In genomic region chr15:95275553-95275952, GRCm38 (mm10) we compare ENCODE assay signal across 26 mouse cellular contexts.
"Had no signal": no experiment of that assay in that cellular context is flagged by ENCODE, and none has a peak within 500 bp of the region (broad histone marks: within the 10 kb centered on the region; RNA-seq: fewer than 3 reads in every experiment).

No protein-coding gene starts in this region.

- H3K9me3 ChIP-seq: heart, embryonic 13.5 days; heart, embryonic 15.5 days; hindbrain, embryonic 10.5 days; hindbrain, embryonic 12.5 days; intestine, embryonic 15.5 days; limb, embryonic 10.5 days; limb, embryonic 12.5 days had no signal

- H3K27me3 ChIP-seq: heart, embryonic 13.5 days; heart, embryonic 15.5 days; hindbrain, embryonic 12.5 days; intestine, embryonic 15.5 days; limb, embryonic 12.5 days had no signal

- H3K4me1 ChIP-seq: heart, embryonic 13.5 days; heart, embryonic 15.5 days; hindbrain, embryonic 10.5 days; hindbrain, embryonic 12.5 days; intestine, embryonic 15.5 days had no signal

- ATAC-seq: hindbrain, embryonic 16.5 days; inflammation-experienced regulatory T-cells, adult 6 months; intestine, embryonic 15.5 days; intestine, postnatal 0 days had no signal

- H3K27ac ChIP-seq: gastrocnemius, adult 2 months; heart, adult 2 months; heart, embryonic 13.5 days; heart, embryonic 15.5 days; hindbrain, embryonic 10.5 days; hindbrain, embryonic 12.5 days; hindbrain, embryonic 14.5 days; intestine, embryonic 15.5 days; layer of hippocampus, adult 2 months; left cerebral cortex, adult 2 months; limb, embryonic 10.5 days; limb, embryonic 12.5 days had no signal

- DNase-seq: gastrocnemius, adult 2 months; gastrocnemius, postnatal 10 days; gastrocnemius, postnatal 25 days; heart, adult 2 months; heart, postnatal 14 days; heart, postnatal 36 days; kidney, adult 18-20 months; kidney, adult 8-10 months; kidney, postnatal 10 days; kidney, postnatal 25 days; kidney, postnatal 4 days; liver had no signal

- H3K36me3 ChIP-seq: heart, embryonic 13.5 days; heart, embryonic 15.5 days; hindbrain, embryonic 10.5 days; hindbrain, embryonic 12.5 days; intestine, embryonic 15.5 days; limb, embryonic 10.5 days; limb, embryonic 12.5 days had no signal

- H3K4me2 ChIP-seq: heart, embryonic 11.5 days; heart, embryonic 13.5 days; heart, embryonic 15.5 days; hindbrain, embryonic 12.5 days; hindbrain, embryonic 14.5 days; intestine, embryonic 15.5 days; limb, embryonic 12.5 days had no signal

- H3K9ac ChIP-seq: heart, embryonic 13.5 days; heart, embryonic 15.5 days; hindbrain, embryonic 12.5 days; hindbrain, embryonic 14.5 days; intestine, embryonic 15.5 days; limb, embryonic 12.5 days had no signal

- H3K4me3 ChIP-seq: gastrocnemius, adult 2 months; heart, adult 2 months; heart, embryonic 13.5 days; heart, embryonic 15.5 days; hindbrain, embryonic 10.5 days; hindbrain, embryonic 12.5 days; intestine, embryonic 15.5 days; layer of hippocampus, adult 2 months; left cerebral cortex, adult 2 months; limb, embryonic 10.5 days; limb, embryonic 12.5 days had no signal
